Mouse (Mus musculus): Measurements from ENCODE around the gene Lamb3.

DNA sequence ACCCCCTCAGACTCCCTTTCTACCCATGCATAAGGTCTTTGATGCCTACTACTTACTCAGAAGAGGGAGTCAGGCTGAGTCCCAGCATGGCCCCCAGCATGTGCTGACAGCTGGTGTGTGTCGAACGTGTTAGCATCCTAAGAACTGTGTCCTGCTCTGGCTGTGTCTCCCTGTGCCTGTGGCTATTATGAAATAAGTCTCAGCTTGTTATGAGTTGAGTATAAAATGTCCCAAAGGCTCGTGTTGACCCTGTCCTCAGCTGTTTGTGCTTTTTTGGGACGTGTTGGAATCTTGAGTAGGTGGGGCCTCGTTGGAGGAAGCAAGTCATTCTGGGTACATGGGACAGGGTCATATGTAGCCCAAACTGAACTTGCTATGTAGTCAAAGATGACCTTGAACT lies 6.6 kb downstream of the Lamb3 start:
- TF ChIP-seq CTCF (IDR thresholded peaks at IDR 0.05) (no peak), EP300 (IDR thresholded peaks at IDR 0.05) (peak; percentile 85)

Data from lung, postnatal 0 days (tissue).